Comparison of ENCODE assay signal across 11 mouse cellular contexts in the genomic region with DNA sequence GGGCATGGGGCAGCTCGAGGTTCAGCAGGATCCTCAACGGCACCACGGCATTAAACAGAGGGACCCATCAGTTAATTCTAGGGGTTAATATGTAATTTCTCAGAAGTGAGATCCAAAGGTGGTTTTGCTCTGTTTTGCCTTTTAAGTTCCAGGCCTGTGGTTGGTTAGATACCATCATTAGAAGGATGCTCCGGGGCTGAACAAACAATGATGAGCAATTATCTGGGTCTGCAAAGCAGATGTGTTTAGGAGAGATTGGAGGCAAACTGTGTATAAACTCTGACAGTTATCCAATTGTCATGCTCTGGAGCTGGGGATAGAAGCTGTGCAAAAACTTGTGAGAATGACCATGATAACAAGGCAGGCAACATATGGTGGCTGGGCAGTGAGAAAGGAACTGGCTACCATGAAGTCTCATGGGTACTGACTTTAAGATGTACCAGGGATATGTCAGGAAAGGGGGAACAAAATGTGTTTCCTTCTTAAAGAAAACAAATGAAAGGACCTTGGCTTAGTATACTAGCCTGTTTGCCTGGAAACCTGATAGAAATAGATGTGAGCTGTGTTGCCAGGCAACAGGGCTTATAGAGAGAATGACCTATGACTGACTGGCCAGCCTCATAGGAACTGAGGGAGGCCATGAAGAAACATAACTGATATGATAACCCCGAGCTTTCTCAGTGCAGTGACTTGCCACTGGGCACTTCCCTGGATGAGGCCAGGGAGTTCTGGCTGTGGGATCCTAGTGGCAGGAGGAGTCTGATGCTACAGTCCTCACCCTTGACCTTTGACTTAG.
DNase-seq lines count a peak whose midpoint lies in the region; ATAC-seq and TF ChIP-seq lines count a peak whose summit lies in the region.
"Had no signal": no experiment of that assay in that cellular context is flagged by ENCODE, and none has a peak within 500 bp of the region (broad histone marks: within the 10 kb centered on the region; RNA-seq: fewer than 3 reads in every experiment).

No protein-coding gene starts in this region.

- intact Hi-C loops in left cerebral cortex, postnatal 36 days (cut with DNase I), result loop anchor here (5.0 to 10.0 kb wide), 2 partner anchors 211 to 544 kb away; a partner anchor contains a TSS

- no peak for TF ChIP-seq POLR2A in thymus, adult 2 months (IDR thresholded peaks at IDR 0.05; ENCODE audit: control insufficient read depth, extremely low read depth, insufficient read depth, low read length, poor library complexity)

- H3K4me3 ChIP-seq in heart, embryonic 10.5 days, result no peak overlapping the region
- peak overlapping the region; percentile 44 for H3K4me3 ChIP-seq in thymus, adult 2 months (ENCODE audit: control insufficient read depth, insufficient read depth, low read length)
- no peak overlapping the region for H3K4me3 ChIP-seq in liver, postnatal 0 days (ENCODE audit: low read depth, low read length)
- H3K4me3 ChIP-seq: erythroblast, embryonic 14.5 days; heart, adult 2 months had no signal

- peak; percentile 86 for DNase-seq in heart, adult 11 months
- no peak for DNase-seq in heart, embryonic 10.5 days (ENCODE audit: low spot score)
- no peak for DNase-seq in thymus, adult 2 months
- DNase-seq in thymus, postnatal 25 days, result no peak
- no peak for DNase-seq in liver, postnatal 0 days
- DNase-seq in left cerebral cortex, postnatal 36 days (ENCODE audit: low spot score in 2 of 2), result no peak
- no peak for DNase-seq in Muller cell, postnatal 12 days (ENCODE audit: inconsistent ontology term)
- DNase-seq in heart, adult 8-10 months (ENCODE audit: low spot score), result no peak
- DNase-seq: cerebellum, adult 8-10 months had no signal

- no peak overlapping the region; the same call in 1 of the 2 replicates for H3K4me2 ChIP-seq in liver, postnatal 0 days (ENCODE audit: low read depth, low read length)

- no peaks in the 10 kb centered on the region for H3K27me3 ChIP-seq in heart, embryonic 10.5 days (ENCODE audit: insufficient read depth, poor library complexity, severe bottlenecking)
- no peaks in the 10 kb centered on the region for H3K27me3 ChIP-seq in thymus, adult 2 months (ENCODE audit: control insufficient read depth, insufficient read depth, low read length)
- H3K27me3 ChIP-seq in liver, postnatal 0 days (ENCODE audit: insufficient read depth, low read length), result no peaks in the 10 kb centered on the region

- no peaks in the 10 kb centered on the region for H3K9me3 ChIP-seq in heart, embryonic 10.5 days
- H3K9me3 ChIP-seq in liver, postnatal 0 days (ENCODE audit: low read length), result no peaks in the 10 kb centered on the region

- WGBS in heart, embryonic 10.5 days, result 64% methylated on average over 5 of the region's 5 CpGs
- WGBS in thymus, adult 2 months, result 8% methylated on average over 5 of the region's 5 CpGs
- 29% methylated on average over 5 of the region's 5 CpGs for WGBS in liver, postnatal 0 days (ENCODE audit: insufficient replicate concordance)

- H3K9ac ChIP-seq in liver, postnatal 0 days (replicated peaks), result no peak overlapping the region

- no peak overlapping the region for H3K27ac ChIP-seq in heart, embryonic 10.5 days
- peak overlapping the region; percentile 42; the same call in 1 of the 2 replicates for H3K27ac ChIP-seq in thymus, adult 2 months (ENCODE audit: control insufficient read depth, insufficient read depth, low read length)
- no peak overlapping the region for H3K27ac ChIP-seq in liver, postnatal 0 days (ENCODE audit: low read depth)
- H3K27ac ChIP-seq: heart, adult 2 months had no signal

- TF ChIP-seq CTCF in thymus, adult 2 months (IDR thresholded peaks at IDR 0.05; ENCODE audit: borderline replicate concordance, control insufficient read depth, extremely low read depth, insufficient read depth, low read length, poor library complexity), result no peak
- no peak for TF ChIP-seq CTCF in liver, postnatal 0 days (IDR thresholded peaks at IDR 0.05; ENCODE audit: low read depth)

- peak; percentile 64 for ATAC-seq in liver, postnatal 0 days

- peak; percentile 83 for TF ChIP-seq EP300 in liver, postnatal 0 days (IDR thresholded peaks at IDR 0.05; ENCODE audit: low read depth)

- no peaks in the 10 kb centered on the region for H3K36me3 ChIP-seq in heart, embryonic 10.5 days
- no peaks in the 10 kb centered on the region for H3K36me3 ChIP-seq in thymus, adult 2 months (ENCODE audit: control insufficient read depth, insufficient read depth, low read length)
- no peaks in the 10 kb centered on the region for H3K36me3 ChIP-seq in liver, postnatal 0 days (replicated peaks; ENCODE audit: insufficient read depth, low read length)

- H3K4me1 ChIP-seq in heart, embryonic 10.5 days, result peaks cover 26% of the 10 kb centered on the region
- H3K4me1 ChIP-seq in thymus, adult 2 months (replicated peaks; ENCODE audit: control insufficient read depth, insufficient read depth, low read length), result peaks cover 32% of the 10 kb centered on the region
- peaks cover 19% of the 10 kb centered on the region for H3K4me1 ChIP-seq in liver, postnatal 0 days (ENCODE audit: insufficient read depth)
